Mouse (Mus musculus): Measurements from ENCODE around the gene Magel2.
A peak's percentile ranks its signal among the peaks of the same experiment; 100 is the strongest.

Magel2 gene

GRCm38 (mm10) chr7:62428337-62428736 is 51.5 kb downstream of the Magel2 start:
- peak; percentile 26 for DNase-seq
